Mouse (Mus musculus) embryonic facial prominence, embryonic 11.5 days (tissue): ENCODE results near the gene Rfx8. TPM values are rescaled to one million over a fixed set of nuclear protein-coding genes. Genes with fewer than 3 reads are reported as not detected.

Source experiments
- ATAC-seq: fragments of 200-750 bp; cut with Nextera tagmentation; replicated peaks from 2 replicates; pipeline ENCODE4 v1.8.0; 2017; ENCODE audit warnings: low read depth; ENCODE audit not compliant: insufficient number of reproducible peaks, low FRiP score, low TSS enrichment
- DNase-seq: peaks from one replicate; pipeline ENCODE4 v3.0.0-alpha.2; 2015; ENCODE audit warnings: low spot score
- H3K27ac ChIP-seq: fragments of 300-500 bp; sonication (generic); replicated peaks from 2 replicates; pipeline ENCODE4 v1.5.1; 2014; ENCODE audit warnings: mild to moderate bottlenecking, low read depth, low read length, control low read depth
- H3K27me3 ChIP-seq: fragments of 300-500 bp; sonication (generic); 2 replicates; pipeline ENCODE4 v1.6.1; 2014; ENCODE audit warnings: mild to moderate bottlenecking, low read length, moderate library complexity, mixed read lengths; ENCODE audit not compliant: control insufficient read depth, insufficient read depth
- H3K36me3 ChIP-seq: fragments of 300-500 bp; sonication (generic); replicated peaks from 2 replicates; pipeline ENCODE4 v1.6.1; 2014; ENCODE audit warnings: low read depth, mild to moderate bottlenecking, low read length, moderate library complexity, mixed read lengths; ENCODE audit not compliant: control insufficient read depth, insufficient read depth
- H3K4me1 ChIP-seq: fragments of 300-500 bp; sonication (generic); 2 replicates; pipeline ENCODE4 v1.6.1; 2014; ENCODE audit warnings: low read length, mixed read lengths; ENCODE audit not compliant: control insufficient read depth, insufficient read depth
- H3K4me2 ChIP-seq: fragments of 300-500 bp; sonication (generic); 2 replicates; pipeline ENCODE4 v1.6.1; 2014; ENCODE audit warnings: low read depth, mild to moderate bottlenecking, control low read depth, low read length, moderate library complexity
- H3K4me3 ChIP-seq: fragments of 300-500 bp; sonication (generic); 2 replicates; pipeline ENCODE4 v1.5.1; 2014; ENCODE audit warnings: low read depth, low read length, control low read depth
- H3K9ac ChIP-seq: fragments of 300-500 bp; sonication (generic); replicated peaks from 2 replicates; pipeline ENCODE4 v1.6.1; 2014; ENCODE audit warnings: mild to moderate bottlenecking, control low read depth, low read length
- H3K9me3 ChIP-seq: fragments of 300-500 bp; sonication (generic); replicated peaks from 2 replicates; pipeline ENCODE4 v1.6.1; 2016; ENCODE audit warnings: mild to moderate bottlenecking, low read length, inconsistent platforms, mixed read lengths; ENCODE audit not compliant: control insufficient read depth
- WGBS: fragments of 180-500 bp; shearing (Covaris S2); extraction: QIAGEN DNeasy Blood & Tissue Kit; methylation state at CpG from one replicate; pipeline ENCODE4 v1.1.7; 2014; 5-methylcytosine and 5-hydroxymethylcytosine counted together
- polyA plus RNA-seq: library from polyadenylated mRNA; unstranded; fragments of >200 nt; fragmentation: Nextera tagmentation; extraction: Ambion mirVana; gene quantifications from 2 replicates; pipeline ENCODE4 v1.2.1, GENCODE M21; 2014

The Rfx8 gene
- polyA plus RNA-seq, 1 experiment from 2014 or later: 2.1 TPM

DNA sequence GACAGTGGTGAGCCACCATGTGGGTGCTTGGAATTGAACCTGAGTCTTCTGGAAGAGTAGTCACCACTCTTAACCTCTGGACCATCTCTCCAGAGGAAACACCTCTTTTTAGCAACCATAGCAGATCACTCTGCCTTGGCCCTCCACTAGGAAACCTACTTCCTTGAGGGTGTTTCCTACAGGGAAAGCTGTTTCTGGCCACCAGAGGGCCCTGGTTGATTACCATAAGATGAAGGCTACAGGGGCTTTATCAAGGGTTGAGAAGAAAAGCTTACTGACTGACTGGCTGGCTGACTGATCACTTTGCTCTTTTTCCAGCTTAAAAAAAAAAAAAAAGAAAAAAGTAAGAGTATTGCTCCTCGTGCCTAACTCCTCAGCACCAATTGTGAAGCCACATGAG is 35.0 kb downstream of the Rfx8 start:
- DNase-seq: peak; percentile 87
- H3K9me3 ChIP-seq: no peaks in the 10 kb centered on the region
- no peaks in the 10 kb centered on the region for H3K4me1 ChIP-seq
- H3K9ac ChIP-seq: no peak overlapping the region
- H3K4me2 ChIP-seq: no peak overlapping the region
- no peaks in the 10 kb centered on the region for H3K27me3 ChIP-seq
- 0% methylated on average over 1 of the region's 1 CpGs for WGBS
- no peak overlapping the region for H3K27ac ChIP-seq
- no peak overlapping the region for H3K4me3 ChIP-seq
- 0 out of 2 replicates have a peak, but pooled peaks have one; percentile 55 for ATAC-seq
- H3K36me3 ChIP-seq: no peaks in the 10 kb centered on the region

- Histone ChIP-seq H3K27ac (no peak overlapping the region), H3K9me3 (no peaks in the 10 kb centered on the region), H3K4me3 (no peak overlapping the region), H3K36me3 (no peaks in the 10 kb centered on the region), H3K27me3 (no peaks in the 10 kb centered on the region), H3K4me2 (no peak overlapping the region), H3K9ac (no peak overlapping the region), H3K4me1 (no peaks in the 10 kb centered on the region)
- ATAC-seq (no peak), DNase-seq (no peak)
- 90% methylated on average over 5 of the region's 5 CpGs for WGBS
Measured at GRCm38 (mm10) chr1:39681638-39682037, 39.2 kb downstream of the Rfx8 start.

DNA sequence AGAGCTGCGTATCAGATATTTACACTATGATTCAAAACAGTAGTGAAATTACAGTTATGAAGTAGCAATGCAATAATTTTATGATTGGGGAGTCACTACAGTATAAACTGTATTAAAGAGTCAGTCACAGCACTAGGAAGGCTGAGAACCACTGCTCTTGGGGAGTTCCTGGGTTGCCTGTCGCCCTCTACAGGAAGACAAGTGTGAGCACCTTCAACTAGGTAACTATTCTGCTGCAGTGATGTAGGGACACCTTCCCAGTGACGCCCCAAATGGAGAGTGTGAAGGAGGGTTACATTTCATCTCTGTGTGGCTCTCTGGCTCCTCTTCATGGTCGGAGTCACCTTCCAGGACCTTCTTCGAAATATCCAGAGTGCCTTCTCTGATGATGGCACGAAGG is 40.3 kb downstream of the Rfx8 start:
- Histone ChIP-seq H3K27me3 (no peaks in the 10 kb centered on the region), H3K9me3 (no peaks in the 10 kb centered on the region), H3K4me2 (no peak overlapping the region), H3K4me3 (no peak overlapping the region), H3K9ac (no peak overlapping the region), H3K36me3 (no peaks in the 10 kb centered on the region), H3K27ac (no peak overlapping the region), H3K4me1 (no peaks in the 10 kb centered on the region)
- 66% methylated on average over 6 of the region's 6 CpGs for WGBS
- DNase-seq (no peak), ATAC-seq (no peak)

GRCm38 (mm10) chr1:39678883-39679282 is 41.9 kb downstream of the Rfx8 start:
- DNase-seq: no peak
- Histone ChIP-seq H3K9me3 (no peaks in the 10 kb centered on the region), H3K4me3 (no peak overlapping the region), H3K27ac (no peak overlapping the region), H3K36me3 (no peaks in the 10 kb centered on the region), H3K4me2 (no peak overlapping the region), H3K27me3 (no peaks in the 10 kb centered on the region), H3K9ac (no peak overlapping the region), H3K4me1 (no peaks in the 10 kb centered on the region)
- ATAC-seq: no peak; the same call in 1 of the 2 replicates
- 73% methylated on average over 8 of the region's 8 CpGs for WGBS

GRCm38 (mm10) chr1:39676221-39676876 is 44.4 kb downstream of the Rfx8 start:
- Histone ChIP-seq H3K36me3 (no peaks in the 10 kb centered on the region), H3K9me3 (no peaks in the 10 kb centered on the region), H3K4me3 (no peak overlapping the region), H3K4me2 (no peak overlapping the region), H3K4me1 (no peaks in the 10 kb centered on the region), H3K27ac (no peak overlapping the region), H3K27me3 (no peaks in the 10 kb centered on the region), H3K9ac (no peak overlapping the region)
- 86% methylated on average over 5 of the region's 5 CpGs for WGBS
- ATAC-seq (no peak), DNase-seq (no peak)

DNA sequence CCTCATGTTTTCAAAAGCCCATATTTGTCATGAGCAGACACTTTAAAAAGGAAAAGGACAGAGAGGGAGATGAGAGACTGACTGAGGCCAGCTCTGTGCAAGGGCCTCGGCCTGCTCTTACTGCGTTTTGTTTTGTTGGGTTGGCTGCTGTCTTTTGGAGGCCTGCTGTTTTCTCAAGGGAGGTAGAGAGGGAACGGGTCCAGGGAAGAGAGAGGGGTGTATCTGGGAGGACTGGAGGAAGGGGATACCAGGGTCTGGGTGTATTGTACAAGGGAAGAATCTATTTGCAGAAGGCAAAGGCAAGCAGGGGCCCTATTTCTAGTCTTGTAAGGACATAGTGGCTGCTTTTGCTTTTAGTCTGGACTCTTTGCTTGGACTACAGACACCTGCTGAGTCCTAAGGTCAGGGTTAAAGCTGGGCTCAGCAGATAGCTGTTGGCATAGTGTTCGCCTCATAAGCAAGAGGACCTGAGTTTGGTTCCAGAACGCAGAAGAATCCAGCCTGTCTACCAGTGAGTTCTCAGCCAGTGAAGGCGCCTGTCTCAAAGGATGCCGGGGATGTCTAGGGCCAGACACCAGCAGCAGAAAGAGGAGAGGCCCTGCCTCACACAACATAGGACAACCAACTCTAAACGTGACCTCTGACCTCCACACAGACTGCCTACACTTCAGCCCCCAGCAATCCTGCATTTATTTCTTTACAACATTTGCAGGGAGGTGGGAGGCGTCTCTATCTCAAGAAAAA is 48.3 kb downstream of the Rfx8 start:
- H3K27ac ChIP-seq: no peak overlapping the region; the same call in 1 of the 2 replicates
- WGBS: 81% methylated on average over 9 of the region's 9 CpGs

GRCm38 (mm10) chr1:39670211-39670935 is 50.4 kb downstream of the Rfx8 start:
- Histone ChIP-seq H3K4me2 (no peak overlapping the region), H3K4me1 (no peaks in the 10 kb centered on the region), H3K9ac (no peak overlapping the region), H3K27me3 (no peaks in the 10 kb centered on the region), H3K9me3 (no peaks in the 10 kb centered on the region), H3K36me3 (no peaks in the 10 kb centered on the region), H3K4me3 (no peak overlapping the region), H3K27ac (no peak overlapping the region)
- ATAC-seq (no peak), DNase-seq (no peak)
- 87% methylated on average over 17 of the region's 17 CpGs for WGBS

More for the DNA sequence above, 48.3 kb downstream of the Rfx8 start:
- ATAC-seq (no peak), DNase-seq (no peak)
- no peaks in the 10 kb centered on the region for H3K9me3 ChIP-seq
- H3K4me3 ChIP-seq: no peak overlapping the region
- H3K4me2 ChIP-seq: no peak overlapping the region
- H3K4me1 ChIP-seq: no peaks in the 10 kb centered on the region
- no peak overlapping the region for H3K9ac ChIP-seq
- H3K27me3 ChIP-seq: no peaks in the 10 kb centered on the region
- no peaks in the 10 kb centered on the region for H3K36me3 ChIP-seq
